Mouse (Mus musculus): ENCODE measurements at regions not wholly inside any gene's neighbourhood (a gene's known extent, or its start where the extent isn't known, plus 50 kb on each side); places are given as distances from the start of the nearest gene placed in this dataset.

GRCm38 (mm10) chr4:9124109-9124508, 885.3 kb upstream of the Car8 start:
- no peak for TF ChIP-seq CTCF (IDR thresholded peaks at IDR 0.05; ENCODE audit: insufficient read depth, low read depth, low read length)
- TF ChIP-seq POLR2A (IDR thresholded peaks at IDR 0.05; ENCODE audit: insufficient read depth, low read depth, low read length), result no peak
